Mouse (Mus musculus) liver, embryonic 14.5 days (tissue): ENCODE data around the gene Ticrr.

Experiments used
- CTCF ChIP-seq: IDR thresholded peaks from 2 replicates; pipeline ENCODE4 v1.5.1; 2016; ENCODE audit warnings: antibody characterized with exemption, low read depth, control low read depth
- EP300 ChIP-seq: IDR thresholded peaks from 2 replicates; pipeline ENCODE4 v1.6.1; 2016; ENCODE audit warnings: antibody characterized with exemption, low read depth

- no peak for TF ChIP-seq CTCF
- no peak for TF ChIP-seq EP300
Measured at GRCm38 (mm10) chr7:79660291-79661150, 525 bp downstream of the Ticrr start.
